Mouse (Mus musculus) frontal cortex, postnatal 25 days (tissue): ENCODE results near the gene 1700006A11Rik.
"Not testable (repeated sequence)": the region's sequence is repeated elsewhere in the genome, so short reads cannot be mapped to it uniquely, and the experiment has no call there.

Experiments
- DNase-seq, 2 experiments: peaks; one replicate each; pipeline ENCODE4 v3.0.0; 2022; ENCODE audit warnings: low spot score in 2 of 2

Gene 1700006A11Rik

GRCm38 (mm10) chr3:124425940-124426339 lies at the start of gene 1700006A11Rik:
1700006A11Rik (minus strand) TSS chr3:124426040.
- no peak for DNase-seq

GRCm38 (mm10) chr3:124474291-124474690 lies 48.5 kb upstream of the 1700006A11Rik start:
- DNase-seq, result not testable (repeated sequence)

- DNase-seq, result no peak
Measured at GRCm38 (mm10) chr3:124466102-124466730, 40.4 kb upstream of the 1700006A11Rik start.

- DNase-seq, result no peak
Measured at GRCm38 (mm10) chr3:124392201-124392600, 33.6 kb downstream of the 1700006A11Rik start.

- no peak for DNase-seq
Measured at GRCm38 (mm10) chr3:124390101-124390500, 35.7 kb downstream of the 1700006A11Rik start.

GRCm38 (mm10) chr3:124389650-124390049 lies 36.2 kb downstream of the 1700006A11Rik start:
- DNase-seq, result no peak

GRCm38 (mm10) chr3:124385377-124385776 lies 40.5 kb downstream of the 1700006A11Rik start:
- DNase-seq, result not testable (repeated sequence)

GRCm38 (mm10) chr3:124372031-124372430 lies 53.8 kb downstream of the 1700006A11Rik start:
- no peak for DNase-seq

GRCm38 (mm10) chr3:124357533-124357932 lies 68.3 kb downstream of the 1700006A11Rik start:
- no peak for DNase-seq
